Mouse (Mus musculus): Measurements from ENCODE around the gene Irx4. TPM values are rescaled to one million over a fixed set of nuclear protein-coding genes. Genes with fewer than 3 reads are reported as not detected.

Irx4 gene
- 0.06 TPM in 1 of 2 replicates, not detected in the other for polyA plus RNA-seq (2016; fragmentation: Nextera tagmentation; extraction: Ambion mirVana)

GRCm38 (mm10) chr13:73260354-73261035 is at the start of gene Irx4:
Irx4 (plus strand) TSS chr13:73260479.
- H3K9me3 ChIP-seq (replicated peaks) = no peaks in the 10 kb centered on the region
- no peak within 1 kb of the TSS for H3K27ac ChIP-seq
- H3K36me3 ChIP-seq = no peaks in the 10 kb centered on the region
- H3K9ac ChIP-seq = no peak within 1 kb of the TSS
- no peak for ATAC-seq
- 2% methylated on average over 82 of the region's 86 CpGs for WGBS (ENCODE audit: insufficient replicate concordance)
- H3K4me1 ChIP-seq = peaks cover 7% of the 10 kb centered on the region; the same call in 1 of the 2 replicates
- peaks cover 97% of the 10 kb centered on the region for H3K27me3 ChIP-seq (replicated peaks)
- H3K4me2 ChIP-seq = peak within 1 kb of the TSS; percentile 47
- H3K4me3 ChIP-seq = peak within 1 kb of the TSS; percentile 28

DNA sequence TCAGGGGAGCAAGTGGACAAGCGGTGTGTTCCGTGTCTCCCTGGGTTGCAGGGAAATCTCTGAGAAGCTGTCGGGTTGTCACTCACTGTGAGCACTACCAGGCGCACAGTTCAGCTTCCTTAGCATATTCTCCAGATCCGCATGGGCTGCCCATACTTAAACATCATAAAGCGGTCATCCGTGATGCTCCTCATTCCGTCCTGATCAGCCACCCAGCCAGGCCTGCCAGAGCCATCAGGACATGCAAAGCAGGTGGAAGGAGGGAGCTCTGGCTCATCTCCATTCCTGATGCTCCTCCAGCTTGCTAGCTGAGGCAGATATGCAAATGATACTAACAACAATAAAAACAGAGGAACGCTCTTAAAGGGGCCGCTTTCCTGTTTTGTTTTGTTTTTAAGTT is 46.0 kb upstream of the Irx4 start:
- Histone ChIP-seq H3K36me3 (no peaks in the 10 kb centered on the region), H3K9ac (no peak overlapping the region), H3K4me1 (no peaks in the 10 kb centered on the region), H3K4me2 (no peak overlapping the region), H3K27ac (no peak overlapping the region), H3K4me3 (no peak overlapping the region), H3K27me3 (replicated peaks) (no peaks in the 10 kb centered on the region), H3K9me3 (replicated peaks) (0 out of 2 replicates have a peak, but pooled peaks cover 5% of the 10 kb centered on the region)
- no peak for ATAC-seq
- WGBS (ENCODE audit: insufficient replicate concordance) = 62% methylated on average over 10 of the region's 10 CpGs

DNA sequence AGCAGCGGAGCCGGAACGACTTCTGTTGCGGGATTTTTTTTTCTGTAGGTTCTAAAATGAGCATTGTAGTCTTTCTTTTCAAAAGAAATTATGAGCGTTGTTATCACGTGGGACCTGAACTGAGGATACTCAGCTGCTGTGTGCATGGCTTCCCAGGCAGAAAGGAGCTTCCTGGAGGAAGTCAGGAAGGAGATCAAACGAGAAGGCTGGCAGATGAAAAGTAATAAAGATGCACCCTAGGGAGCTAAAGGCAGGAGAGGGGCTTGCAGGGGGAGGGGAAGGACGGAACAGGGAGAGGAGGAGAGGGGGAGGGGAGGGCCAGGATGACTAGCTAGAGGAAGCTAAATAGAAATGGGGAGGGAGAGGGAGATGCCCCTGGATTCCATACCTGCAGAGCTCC is 23.8 kb upstream of the Irx4 start:
- Histone ChIP-seq H3K4me1 (no peaks in the 10 kb centered on the region), H3K9me3 (replicated peaks) (no peaks in the 10 kb centered on the region), H3K27me3 (replicated peaks) (no peaks in the 10 kb centered on the region), H3K9ac (no peak overlapping the region), H3K4me3 (no peak overlapping the region), H3K36me3 (no peaks in the 10 kb centered on the region), H3K4me2 (no peak overlapping the region), H3K27ac (no peak overlapping the region)
- ATAC-seq = no peak
- 39% methylated on average over 8 of the region's 8 CpGs for WGBS (ENCODE audit: insufficient replicate concordance)

GRCm38 (mm10) chr13:73239191-73239746 is 21.0 kb upstream of the Irx4 start:
- H3K36me3 ChIP-seq = no peaks in the 10 kb centered on the region
- no peaks in the 10 kb centered on the region for H3K9me3 ChIP-seq (replicated peaks)
- no peak overlapping the region for H3K27ac ChIP-seq
- ATAC-seq = no peak
- WGBS (ENCODE audit: insufficient replicate concordance) = 71% methylated on average over 4 of the region's 4 CpGs
- H3K9ac ChIP-seq = no peak overlapping the region
- H3K4me3 ChIP-seq = no peak overlapping the region
- no peaks in the 10 kb centered on the region for H3K27me3 ChIP-seq (replicated peaks)
- no peak overlapping the region for H3K4me2 ChIP-seq
- H3K4me1 ChIP-seq = no peaks in the 10 kb centered on the region

- ATAC-seq = no peak
- no peak overlapping the region for H3K9ac ChIP-seq
- no peak overlapping the region for H3K27ac ChIP-seq
- peaks cover 4% of the 10 kb centered on the region; the same call in 1 of the 2 replicates for H3K27me3 ChIP-seq (replicated peaks)
- WGBS (ENCODE audit: insufficient replicate concordance) = 68% methylated on average over 5 of the region's 5 CpGs
- H3K4me3 ChIP-seq = no peak overlapping the region
- no peaks in the 10 kb centered on the region for H3K9me3 ChIP-seq (replicated peaks)
- H3K36me3 ChIP-seq = no peaks in the 10 kb centered on the region
- H3K4me1 ChIP-seq = no peaks in the 10 kb centered on the region
- H3K4me2 ChIP-seq = no peak overlapping the region
These were observed 17.7 kb upstream of the Irx4 start for GRCm38 (mm10) chr13:73242556-73242955.

GRCm38 (mm10) chr13:73246961-73247360 is 13.3 kb upstream of the Irx4 start:
- Histone ChIP-seq H3K27me3 (replicated peaks) (peaks cover 5% of the 10 kb centered on the region; the same call in 1 of the 2 replicates), H3K4me3 (no peak overlapping the region), H3K9ac (no peak overlapping the region), H3K36me3 (no peaks in the 10 kb centered on the region), H3K4me1 (no peaks in the 10 kb centered on the region), H3K4me2 (no peak overlapping the region), H3K27ac (no peak overlapping the region), H3K9me3 (replicated peaks) (no peaks in the 10 kb centered on the region)
- no peak for ATAC-seq
- 60% methylated on average over 4 of the region's 4 CpGs for WGBS (ENCODE audit: insufficient replicate concordance)

- Histone ChIP-seq H3K9ac (no peak overlapping the region), H3K4me3 (no peak overlapping the region), H3K36me3 (no peaks in the 10 kb centered on the region), H3K4me1 (no peaks in the 10 kb centered on the region), H3K27me3 (replicated peaks) (peaks cover 20% of the 10 kb centered on the region; the same call in 1 of the 2 replicates), H3K4me2 (no peak overlapping the region), H3K9me3 (replicated peaks) (no peaks in the 10 kb centered on the region), H3K27ac (no peak overlapping the region)
- 21% methylated on average over 7 of the region's 7 CpGs for WGBS (ENCODE audit: insufficient replicate concordance)
- ATAC-seq = no peak
These were observed 9.1 kb upstream of the Irx4 start for GRCm38 (mm10) chr13:73251222-73251621.

GRCm38 (mm10) chr13:73252022-73252421 is 8.3 kb upstream of the Irx4 start:
- H3K9ac ChIP-seq = no peak overlapping the region
- H3K36me3 ChIP-seq = no peaks in the 10 kb centered on the region
- H3K27ac ChIP-seq = no peak overlapping the region
- 42% methylated on average over 5 of the region's 5 CpGs for WGBS (ENCODE audit: insufficient replicate concordance)
- no peaks in the 10 kb centered on the region for H3K9me3 ChIP-seq (replicated peaks)
- ATAC-seq = no peak
- H3K4me3 ChIP-seq = no peak overlapping the region
- H3K4me1 ChIP-seq = no peaks in the 10 kb centered on the region
- H3K4me2 ChIP-seq = no peak overlapping the region
- H3K27me3 ChIP-seq (replicated peaks) = peaks cover 28% of the 10 kb centered on the region; the same call in 1 of the 2 replicates

DNA sequence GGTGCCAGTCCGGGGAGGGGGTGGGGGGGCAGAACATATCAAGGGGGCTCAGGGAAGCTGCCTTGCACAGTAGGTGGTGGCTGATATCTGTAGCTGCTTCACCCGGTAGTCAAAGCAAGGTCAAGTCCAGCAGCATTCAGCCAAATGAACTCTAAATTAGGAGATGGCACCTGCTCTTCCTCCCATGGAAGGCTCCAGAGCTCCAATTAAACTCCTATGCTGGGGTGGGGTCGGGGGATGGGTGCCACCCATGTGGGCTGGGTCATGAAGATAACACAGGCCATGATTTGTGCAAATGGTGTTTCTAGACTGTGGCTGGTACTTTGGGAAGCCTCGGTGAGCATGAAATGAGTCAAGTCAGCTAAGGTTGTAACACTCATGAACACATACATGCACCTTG is 1.9 kb upstream of the Irx4 start:
- Histone ChIP-seq H3K27me3 (replicated peaks) (peaks cover 81% of the 10 kb centered on the region), H3K4me2 (no peak overlapping the region), H3K4me1 (peaks cover 7% of the 10 kb centered on the region; the same call in 1 of the 2 replicates), H3K27ac (no peak overlapping the region), H3K36me3 (no peaks in the 10 kb centered on the region), H3K4me3 (no peak overlapping the region), H3K9ac (no peak overlapping the region), H3K9me3 (replicated peaks) (no peaks in the 10 kb centered on the region)
- WGBS (ENCODE audit: insufficient replicate concordance) = 38% methylated on average over 4 of the region's 4 CpGs
- no peak for ATAC-seq

DNA sequence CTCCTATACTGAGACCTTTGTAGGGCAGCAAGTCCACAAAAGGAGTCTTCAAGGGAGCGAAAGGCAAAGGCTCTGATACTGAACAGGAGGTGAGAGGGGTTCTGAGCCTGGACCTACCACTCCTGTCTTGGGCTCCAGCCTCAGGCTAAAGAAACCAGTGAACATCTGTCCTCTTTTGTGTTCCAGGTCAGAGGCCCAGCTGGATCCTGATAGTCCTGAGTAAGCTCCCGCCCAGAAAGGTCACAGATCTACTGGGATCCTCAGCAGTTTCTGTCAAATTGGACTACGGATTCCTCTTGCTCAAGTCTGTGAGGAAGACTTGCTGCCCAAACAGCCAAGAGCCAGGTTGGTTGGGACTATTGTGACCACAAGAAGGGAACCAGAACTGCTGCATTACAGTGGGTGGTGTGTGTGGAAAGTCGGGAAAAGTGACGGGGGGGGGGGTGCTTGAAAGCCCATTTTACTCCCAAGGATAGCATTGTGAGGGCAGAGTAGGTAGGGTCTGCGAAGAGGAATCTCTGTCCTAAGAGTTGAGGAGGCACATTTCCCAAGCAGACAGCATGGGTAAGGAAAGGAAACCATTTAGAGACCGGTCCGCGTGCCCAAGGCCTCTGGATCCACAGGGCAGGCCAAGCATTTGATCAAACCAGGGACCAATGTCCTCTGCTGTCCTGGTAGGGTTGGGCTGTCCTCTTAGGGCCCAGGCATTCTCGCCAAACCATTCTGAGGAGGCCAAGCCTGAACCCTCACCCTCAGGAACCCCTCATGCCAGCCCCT is 514 bp upstream of the Irx4 start:
- no peak overlapping the region for H3K9ac ChIP-seq
- no peaks in the 10 kb centered on the region for H3K9me3 ChIP-seq (replicated peaks)
- no peak overlapping the region for H3K4me3 ChIP-seq
- no peaks in the 10 kb centered on the region for H3K36me3 ChIP-seq
- H3K4me2 ChIP-seq = peak overlapping the region; percentile 47
- peaks cover 7% of the 10 kb centered on the region; the same call in 1 of the 2 replicates for H3K4me1 ChIP-seq
- H3K27ac ChIP-seq = no peak overlapping the region
- WGBS (ENCODE audit: insufficient replicate concordance) = 13% methylated on average over 10 of the region's 10 CpGs
- H3K27me3 ChIP-seq (replicated peaks) = peaks cover 90% of the 10 kb centered on the region
- no peak for ATAC-seq

DNA sequence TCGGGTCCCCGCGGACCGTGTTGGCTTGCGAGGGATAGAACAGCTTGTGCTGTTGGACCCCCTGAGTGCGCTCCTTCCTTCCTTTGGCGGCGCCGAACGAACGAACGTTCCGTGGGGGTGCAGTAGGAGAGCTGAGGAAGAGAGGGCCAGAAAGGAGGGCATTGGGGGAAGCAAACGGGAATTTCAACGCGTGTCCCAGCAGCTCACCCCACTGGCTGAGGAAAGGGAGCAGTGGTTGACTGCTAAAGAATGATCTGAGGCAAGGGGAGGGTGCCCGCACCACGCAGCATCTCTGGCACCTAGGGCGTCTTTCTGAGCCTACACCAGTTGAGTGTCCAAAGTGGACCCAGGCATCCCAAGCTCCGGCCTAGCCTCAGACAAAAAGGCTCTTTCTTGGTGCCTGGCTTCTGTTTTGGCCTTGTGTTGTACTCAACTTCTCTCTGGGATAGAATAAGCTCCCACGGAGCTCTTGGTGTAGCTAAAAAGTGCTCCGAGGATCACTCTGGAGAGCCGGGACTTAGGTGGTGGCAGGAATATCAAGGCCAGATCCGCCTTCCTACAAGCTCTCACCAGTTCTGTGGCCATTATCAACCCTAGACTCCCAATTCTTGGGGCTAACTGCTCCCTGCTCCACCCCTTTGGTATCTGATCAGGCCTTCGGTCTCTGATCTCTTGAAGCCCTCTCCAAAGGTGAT is 904 bp downstream of the Irx4 start:
- peaks cover 7% of the 10 kb centered on the region; the same call in 1 of the 2 replicates for H3K4me1 ChIP-seq
- H3K4me3 ChIP-seq = 0 out of 2 replicates have a peak overlapping the region, but pooled peaks have one; percentile 28
- no peaks in the 10 kb centered on the region for H3K36me3 ChIP-seq
- no peak for ATAC-seq
- no peak overlapping the region for H3K27ac ChIP-seq
- peak overlapping the region; percentile 47; the same call in 1 of the 2 replicates for H3K4me2 ChIP-seq
- WGBS (ENCODE audit: insufficient replicate concordance) = 5% methylated on average over 25 of the region's 25 CpGs
- no peaks in the 10 kb centered on the region for H3K9me3 ChIP-seq (replicated peaks)
- H3K9ac ChIP-seq = no peak overlapping the region
- H3K27me3 ChIP-seq (replicated peaks) = peaks cover 100% of the 10 kb centered on the region

All from liver, embryonic 12.5 days (tissue).